Mouse (Mus musculus): ENCODE measurements around the gene Dzip1.

- TF ChIP-seq POLR2A (IDR thresholded peaks at IDR 0.05; ENCODE audit: borderline replicate concordance, extremely low read depth, insufficient read depth, insufficient read length, poor library complexity, severe bottlenecking), result no peak
- no peak for TF ChIP-seq CTCF (IDR thresholded peaks at IDR 0.05; ENCODE audit: borderline replicate concordance, extremely low read depth, insufficient read depth, insufficient read length)
Measured at GRCm38 (mm10) chr14:118899940-118900339, 25.3 kb downstream of the Dzip1 start.

Measured in brain, embryonic 14.5 days (tissue).